Mouse (Mus musculus): ENCODE data around the gene Rtl1. TPM values are rescaled to one million over a fixed set of nuclear protein-coding genes. Genes with fewer than 3 reads are reported as not detected.

Gene Rtl1
- polyA plus RNA-seq, 1 experiment from 2014 or later = 0.54 TPM

DNA sequence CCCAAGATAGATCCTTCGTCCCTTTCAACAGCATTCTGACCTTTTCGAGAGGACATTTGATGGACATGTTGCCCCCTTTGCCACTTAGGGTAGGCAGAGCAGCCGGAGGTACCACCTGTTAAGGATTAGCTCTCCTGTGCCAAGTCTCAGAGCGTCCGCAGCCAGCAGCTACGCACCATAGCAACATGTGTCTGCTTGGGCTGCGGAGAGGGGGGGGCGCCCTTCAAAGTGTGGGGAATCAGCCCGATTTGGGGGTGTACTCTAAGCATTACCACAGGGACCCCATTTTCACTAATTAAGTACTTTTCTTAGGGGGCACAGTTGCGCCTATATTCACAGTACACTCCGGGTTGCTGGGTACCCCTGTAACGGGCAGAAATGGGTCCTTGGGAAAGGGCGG lies 60.2 kb downstream of the Rtl1 start:
- WGBS = 47% methylated on average over 13 of the region's 13 CpGs
- no peak for ATAC-seq (ENCODE audit: insufficient number of reproducible peaks, insufficient read depth, low FRiP score, low read depth)
- H3K9me3 ChIP-seq (ENCODE audit: control insufficient read depth, low read length) = peaks cover 48% of the 10 kb centered on the region

More for the DNA sequence above, 60.2 kb downstream of the Rtl1 start:
- Histone ChIP-seq H3K27me3 (ENCODE audit: control insufficient read depth, insufficient read depth, low read length) (no peaks in the 10 kb centered on the region), H3K4me3 (ENCODE audit: control insufficient read depth in 1 of 2, insufficient read depth in 1 of 2, low read depth in 1 of 2, low read length in 2 of 2) (peak overlapping the region; percentile 47 to 49; a peak in 3 of 4 replicates), H3K4me2 (ENCODE audit: low read length) (peak overlapping the region; percentile 67), H3K9ac (ENCODE audit: low read length) (no peak overlapping the region; the same call in 1 of the 2 replicates), H3K36me3 (ENCODE audit: control insufficient read depth, insufficient read depth, low read length) (peaks cover 4% of the 10 kb centered on the region; the same call in 1 of the 2 replicates), H3K4me1 (ENCODE audit: control insufficient read depth in 2 of 2, insufficient read depth in 2 of 2, low read length in 2 of 2) (peaks cover 5 to 7% of the 10 kb centered on the region in 2 experiments; a peak in 3 of 4 replicates), H3K27ac (replicated peaks in 1 of 2; ENCODE audit: control insufficient read depth in 1 of 2, insufficient read depth in 1 of 2, low read depth in 2 of 2, low read length in 2 of 2) (no peak overlapping the region)

MicroRNAs within 50 kb of the gene (microRNA counts, 519-probe panel; counts per million panel counts)
- microRNA mmu-miR-1188 (322 counts per million, percentile 70 among the panel's probes with 10 or more counts), microRNA mmu-miR-127 (6,001 counts per million, percentile 88 among the panel's probes with 10 or more counts), microRNA mmu-miR-136 (5,821 counts per million, percentile 87 among the panel's probes with 10 or more counts), microRNA mmu-miR-1906 (322 counts per million, percentile 70 among the panel's probes with 10 or more counts), microRNA mmu-miR-337-3p (322 counts per million, percentile 70 among the panel's probes with 10 or more counts), microRNA mmu-miR-337-5p (322 counts per million, percentile 70 among the panel's probes with 10 or more counts), microRNA mmu-miR-341 (322 counts per million, percentile 70 among the panel's probes with 10 or more counts), microRNA mmu-miR-370 (322 counts per million, percentile 70 among the panel's probes with 10 or more counts), microRNA mmu-miR-431 (5,370 counts per million, percentile 84 among the panel's probes with 10 or more counts), microRNA mmu-miR-432 (322 counts per million, percentile 70 among the panel's probes with 10 or more counts), microRNA mmu-miR-433 (5,653 counts per million, percentile 85 among the panel's probes with 10 or more counts), microRNA mmu-miR-434-3p (5,537 counts per million, percentile 84 among the panel's probes with 10 or more counts), microRNA mmu-miR-434-5p (322 counts per million, percentile 70 among the panel's probes with 10 or more counts), microRNA mmu-miR-493 (322 counts per million, percentile 70 among the panel's probes with 10 or more counts), microRNA mmu-miR-540-3p (322 counts per million, percentile 70 among the panel's probes with 10 or more counts), microRNA mmu-miR-540-5p (322 counts per million, percentile 70 among the panel's probes with 10 or more counts), microRNA mmu-miR-665 (322 counts per million, percentile 70 among the panel's probes with 10 or more counts), microRNA mmu-miR-673-3p (322 counts per million, percentile 70 among the panel's probes with 10 or more counts), microRNA mmu-miR-673-5p (322 counts per million, percentile 70 among the panel's probes with 10 or more counts), microRNA mmu-miR-770-3p (322 counts per million, percentile 70 among the panel's probes with 10 or more counts), microRNA mmu-miR-770-5p (322 counts per million, percentile 70 among the panel's probes with 10 or more counts)

Small RNAs within 50 kb of the gene (microRNA-seq; reads per million reads assigned to microRNA genes)
- not detected for gene Gm23912
- 9.5 reads per million, percentile 21 among the genes with 10 or more reads in this experiment for gene Mir1188
- gene Mir127 = 4,612 reads per million, percentile 92 among the genes with 10 or more reads in this experiment
- not detected for gene Mir136
- gene Mir1906-1 = not detected
- 1.7 reads per million for gene Mir3070a
- not detected for gene Mir3070b
- not detected for gene Mir3071
- gene Mir337 = not detected
- gene Mir341 = 383 reads per million, percentile 69 among the genes with 10 or more reads in this experiment
- gene Mir3544 = not detected
- gene Mir370 = 259 reads per million, percentile 64 among the genes with 10 or more reads in this experiment
- gene Mir431 = 2,750 reads per million, percentile 86 among the genes with 10 or more reads in this experiment
- not detected for gene Mir432
- gene Mir433 = 933 reads per million, percentile 77 among the genes with 10 or more reads in this experiment
- gene Mir434 = 699 reads per million, percentile 75 among the genes with 10 or more reads in this experiment
- gene Mir493 = 136 reads per million, percentile 56 among the genes with 10 or more reads in this experiment
- 282 reads per million, percentile 66 among the genes with 10 or more reads in this experiment for gene Mir540
- gene Mir665 = 259 reads per million, percentile 64 among the genes with 10 or more reads in this experiment
- 68.2 reads per million, percentile 48 among the genes with 10 or more reads in this experiment for gene Mir673
- 67.4 reads per million, percentile 47 among the genes with 10 or more reads in this experiment for gene Mir770

Other genes with a start within 250 kb of the Rtl1 start
- gene Dlk1, start 147.5 kb downstream of the Rtl1 start, polyA plus RNA-seq (2014; fragmentation: Nextera tagmentation; extraction: Ambion mirVana) = 64.2 and 84.4 TPM in 2 replicates